Mouse (Mus musculus) erythroblast, adult 5-6 weeks (primary cell): ENCODE data around the gene Bsn. TPM values are rescaled to one million over a fixed set of nuclear protein-coding genes. Genes with fewer than 3 reads are reported as not detected.

ENCODE experiments used
- ATAC-seq: replicated peaks from 2 replicates; pipeline ENCODE4 v1.8.0; 2016; ENCODE audit warnings: moderate number of reproducible peaks, mild to moderate bottlenecking, moderate TSS enrichment, inconsistent platforms; ENCODE audit not compliant: poor library complexity, low FRiP score, severe bottlenecking
- total RNA-seq, 2 experiments: library from RNA; stranded (forward) in 1 of 2; stranded (reverse) in 1 of 2; fragments of 150-400 nt in 1 of 2; fragments of 200-764, 138-1000 nt in 1 of 2; gene quantifications; 2 replicates each; pipeline versions ENCODE4 v1.2.3 to v1.2.4; 2015 to 2017; ENCODE audit warnings: low replicate concordance in 2 of 2

Bsn gene
- total RNA-seq, 2 experiments from 2014 or later, result 0.38 to 1.3 TPM

- ATAC-seq, result no peak
These were observed 58.7 kb downstream of the Bsn start for GRCm38 (mm10) chr9:108131502-108131901.

GRCm38 (mm10) chr9:108129042-108129948 is 60.9 kb downstream of the Bsn start:
- ATAC-seq, result no peak

DNA sequence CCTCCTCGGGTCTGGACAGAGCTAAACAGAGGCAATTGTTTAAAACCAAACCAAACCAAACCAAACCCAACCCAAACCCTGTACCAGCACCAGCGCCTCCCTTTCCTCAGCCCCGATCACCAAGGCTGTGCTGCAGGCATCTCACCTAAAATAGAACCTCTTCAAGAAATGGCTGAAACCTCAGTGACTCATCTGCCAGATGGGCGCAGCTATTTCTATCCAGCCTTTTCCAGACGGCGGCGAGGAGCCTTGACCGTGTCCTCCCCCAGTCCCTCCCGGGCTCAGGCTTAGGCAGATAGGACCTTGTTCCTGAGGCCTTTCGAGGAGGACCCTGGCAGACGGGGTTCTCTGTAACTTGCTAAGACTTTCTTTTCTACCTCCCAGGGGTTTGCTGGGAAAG is 61.9 kb downstream of the Bsn start:
- ATAC-seq, result no peak

GRCm38 (mm10) chr9:108126436-108127180 is 63.6 kb downstream of the Bsn start:
- no peak for ATAC-seq

GRCm38 (mm10) chr9:108125731-108126130 is 64.5 kb downstream of the Bsn start:
- no peak for ATAC-seq

DNA sequence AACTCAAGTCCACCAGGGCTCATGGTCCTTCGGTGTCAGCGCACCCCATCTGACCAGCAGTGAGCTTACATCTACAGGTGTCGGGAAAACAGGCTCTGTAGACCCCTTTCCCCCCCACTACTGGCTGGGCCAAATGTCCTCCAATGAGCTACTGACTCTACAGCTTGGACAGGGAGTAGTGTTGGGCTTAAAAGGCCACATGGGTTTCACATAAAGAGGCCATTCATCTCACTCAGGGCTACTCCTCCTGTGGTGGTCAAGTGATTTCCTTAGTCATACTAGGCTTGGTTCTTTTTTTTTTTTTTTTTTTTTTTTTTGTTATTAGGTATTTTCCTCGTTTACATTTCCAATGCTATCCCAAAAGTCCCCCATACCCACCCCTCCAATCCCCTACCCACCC is 66.3 kb downstream of the Bsn start:
- no peak for ATAC-seq

DNA sequence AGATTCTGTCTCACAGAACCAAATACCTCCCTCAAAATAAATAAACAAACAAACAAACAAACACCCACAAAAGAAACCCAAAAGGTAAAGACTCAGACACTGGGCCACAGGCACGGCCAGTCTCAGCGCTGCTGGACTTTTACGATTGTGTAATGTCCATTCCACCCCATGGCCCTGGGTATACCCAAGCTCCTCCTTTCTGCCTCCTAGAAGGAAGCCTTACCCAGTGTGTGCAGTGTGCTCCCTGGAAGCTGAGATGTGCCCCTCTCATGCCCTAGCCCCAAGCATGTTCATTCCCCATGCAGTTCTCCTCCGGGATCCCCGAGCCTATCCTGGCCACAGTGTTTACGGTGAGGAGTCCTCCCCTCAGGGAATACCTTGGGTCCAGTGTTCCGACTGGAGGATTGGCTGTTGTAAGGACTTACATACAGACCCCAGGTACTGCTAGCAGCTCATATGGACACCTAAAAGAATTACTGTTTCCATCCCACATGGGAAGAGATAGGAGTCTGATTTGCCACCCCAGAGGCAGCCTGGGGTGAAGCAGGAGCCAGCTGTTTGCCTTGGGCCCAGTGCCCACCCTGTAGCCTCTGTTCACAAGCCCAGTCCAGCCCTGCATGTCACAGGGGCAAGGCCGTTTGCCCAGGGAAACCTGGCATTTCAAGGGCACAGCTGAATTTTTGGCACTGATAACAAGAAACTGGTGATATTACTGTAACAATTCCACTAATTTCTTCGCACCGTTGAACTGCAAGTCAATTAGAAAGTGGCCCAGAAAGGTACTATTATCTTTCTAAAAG is 68.8 kb downstream of the Bsn start:
- no peak for ATAC-seq

- ATAC-seq, result no peak
These were observed 69.5 kb downstream of the Bsn start for GRCm38 (mm10) chr9:108120671-108121070.

- no peak for ATAC-seq
These were observed 70.2 kb downstream of the Bsn start for GRCm38 (mm10) chr9:108119891-108120411.

- no peak for ATAC-seq
These were observed 73.0 kb downstream of the Bsn start for GRCm38 (mm10) chr9:108117143-108117542.

- ATAC-seq, result no peak
These were observed 74.7 kb downstream of the Bsn start for GRCm38 (mm10) chr9:108115290-108116077.

- no peak for ATAC-seq
These were observed 77.4 kb downstream of the Bsn start for GRCm38 (mm10) chr9:108112719-108113340.

GRCm38 (mm10) chr9:108111593-108112121 is 78.5 kb downstream of the Bsn start:
- no peak for ATAC-seq

GRCm38 (mm10) chr9:108111101-108111592 is 79.0 kb downstream of the Bsn start:
- no peak for ATAC-seq

DNA sequence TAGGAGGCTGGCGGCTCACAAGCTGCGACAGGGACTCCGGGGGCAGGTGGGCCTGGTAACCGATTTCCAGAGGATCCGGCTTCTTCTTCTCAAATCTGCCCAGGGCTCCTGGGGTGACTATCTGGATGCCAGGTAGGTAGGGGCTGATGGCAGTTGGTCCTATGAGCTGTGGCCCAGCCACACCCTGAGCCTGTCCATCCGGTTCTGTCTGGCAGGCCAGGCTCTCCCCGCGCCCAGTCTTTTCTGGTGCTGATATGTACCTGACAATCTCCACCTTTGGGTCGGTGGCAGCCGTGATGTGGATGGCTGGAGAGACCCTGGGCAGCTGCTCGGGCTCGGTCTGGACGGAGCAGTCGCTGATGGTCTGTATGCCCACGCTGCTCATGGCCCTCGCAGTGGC is 80.0 kb downstream of the Bsn start:
- ATAC-seq, result no peak

DNA sequence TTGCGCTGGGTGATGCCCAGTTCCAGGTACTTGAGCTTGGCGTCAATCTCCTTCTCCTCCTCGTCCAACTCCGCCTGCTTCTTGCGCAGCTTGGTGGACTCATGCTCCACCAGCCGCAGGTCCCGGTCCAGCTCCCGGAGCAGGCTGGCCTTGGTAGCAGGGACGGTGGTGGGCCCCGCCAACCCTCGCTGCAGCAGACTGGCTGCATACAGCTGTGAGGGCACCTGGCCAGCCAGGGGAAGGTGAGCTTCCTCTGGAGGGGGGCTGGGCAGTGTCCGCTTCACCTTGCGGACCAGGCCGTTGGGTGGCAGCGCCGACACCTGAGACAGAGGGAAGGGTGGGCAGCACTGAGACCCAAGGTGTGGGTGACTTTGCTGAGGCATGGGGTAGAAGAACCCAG is 82.3 kb downstream of the Bsn start:
- no peak for ATAC-seq

DNA sequence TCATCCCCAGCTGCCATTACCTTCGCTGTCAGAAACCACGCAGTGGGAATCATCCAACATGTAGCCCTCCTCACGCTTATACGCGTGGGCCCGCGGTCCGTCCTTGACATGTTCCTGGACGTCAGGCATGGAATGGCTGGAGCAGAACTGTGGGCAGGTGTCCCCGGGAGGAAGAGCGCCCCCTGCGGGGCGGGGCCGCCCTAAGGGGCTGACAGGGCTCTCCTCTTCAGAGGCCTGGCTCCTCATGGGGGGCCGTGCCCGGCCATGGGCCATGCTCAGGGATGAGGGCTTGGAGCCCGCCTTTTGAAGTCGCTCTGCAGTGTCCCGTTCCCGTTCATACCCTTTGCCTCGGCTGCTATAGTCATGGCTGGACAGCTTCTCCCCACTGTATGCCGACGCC is 84.1 kb downstream of the Bsn start:
- no peak for ATAC-seq

- ATAC-seq, result no peak
These were observed 84.7 kb downstream of the Bsn start for GRCm38 (mm10) chr9:108105549-108105863.
